Mouse (Mus musculus) liver, embryonic 13.5 days (tissue): ENCODE data around the gene Klhdc8b. TPM values are rescaled to one million over a fixed set of nuclear protein-coding genes. Genes with fewer than 3 reads are reported as not detected.
A peak's percentile ranks its signal among the peaks of the same experiment; 100 is the strongest.

Experiments used
- ATAC-seq: fragments of 200-750 bp; cut with Nextera tagmentation; 2 replicates; pipeline ENCODE4 v1.8.0; 2017; ENCODE audit warnings: low read depth, mild to moderate bottlenecking, moderate number of reproducible peaks, moderate library complexity
- DNase-seq: peaks from one replicate; pipeline ENCODE4 v3.0.0; 2022
- H3K27ac ChIP-seq: fragments of 300-500 bp; sonication (generic); 2 replicates; pipeline ENCODE4 v1.5.1; 2015; ENCODE audit warnings: moderate library complexity, mild to moderate bottlenecking, inconsistent platforms
- H3K27me3 ChIP-seq: fragments of 300-500 bp; sonication (generic); 2 replicates; pipeline ENCODE4 v1.6.1; 2015; ENCODE audit warnings: mild to moderate bottlenecking, inconsistent platforms
- H3K36me3 ChIP-seq: fragments of 300-500 bp; sonication (generic); 2 replicates; pipeline ENCODE4 v1.6.1; 2015; ENCODE audit warnings: mild to moderate bottlenecking, inconsistent platforms
- H3K4me1 ChIP-seq: fragments of 300-500 bp; sonication (generic); replicated peaks from 2 replicates; pipeline ENCODE4 v1.6.1; 2015; ENCODE audit warnings: inconsistent platforms
- H3K4me2 ChIP-seq: fragments of 300-500 bp; sonication (generic); 2 replicates; pipeline ENCODE4 v1.6.1; 2015; ENCODE audit warnings: inconsistent platforms, mild to moderate bottlenecking, moderate library complexity
- H3K4me3 ChIP-seq: fragments of 300-500 bp; sonication (generic); replicated peaks from 2 replicates; pipeline ENCODE4 v1.5.1; 2015; ENCODE audit warnings: mild to moderate bottlenecking, inconsistent platforms
- H3K9ac ChIP-seq: fragments of 300-500 bp; sonication (generic); 2 replicates; pipeline ENCODE4 v1.6.1; 2015; ENCODE audit warnings: mild to moderate bottlenecking, inconsistent platforms
- H3K9me3 ChIP-seq: fragments of 300-500 bp; sonication (generic); replicated peaks from 2 replicates; pipeline ENCODE4 v1.6.1; 2016; ENCODE audit warnings: inconsistent platforms
- WGBS: fragments of 180-500 bp; shearing (Covaris S2); methylation state at CpG from one replicate; pipeline ENCODE4 v1.1.7; 2015; ENCODE audit not compliant: insufficient replicate concordance; 5-methylcytosine and 5-hydroxymethylcytosine counted together
- polyA plus RNA-seq: library from polyadenylated mRNA; unstranded; fragments of >200 nt; fragmentation: Nextera tagmentation; extraction: Ambion mirVana; gene quantifications from 2 replicates; pipeline ENCODE4 v1.2.1, GENCODE M21; 2015

The Klhdc8b gene
- polyA plus RNA-seq, 1 experiment from 2014 or later = 12.3 TPM

DNA sequence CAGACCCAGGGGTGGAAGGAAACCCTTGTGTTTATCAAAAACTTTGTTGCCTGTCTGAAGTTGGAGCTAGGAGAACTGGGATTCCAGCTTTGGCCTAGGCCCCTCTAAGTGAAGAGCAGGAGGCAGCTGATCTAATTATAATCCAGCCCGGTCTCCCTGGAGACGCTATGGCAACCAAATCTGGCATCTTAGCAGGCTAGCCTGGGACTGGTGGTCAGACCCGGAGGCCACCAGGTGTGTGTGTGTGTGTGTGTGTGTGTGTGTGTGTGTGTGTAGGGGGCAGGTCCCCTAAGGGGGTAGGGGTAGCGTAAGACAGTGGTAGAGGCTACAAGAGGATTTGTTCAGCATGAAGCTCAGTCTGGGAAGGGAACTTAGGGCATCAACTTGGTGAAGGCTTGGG is 11.5 kb downstream of the Klhdc8b start:
- 74% methylated on average over 4 of the region's 4 CpGs for WGBS
- H3K4me3 ChIP-seq = peak overlapping the region; percentile 70
- peak overlapping the region; percentile 41; the same call in 1 of the 2 replicates for H3K27ac ChIP-seq
- H3K9me3 ChIP-seq = no peaks in the 10 kb centered on the region
- H3K9ac ChIP-seq = peak overlapping the region; percentile 75; the same call in 1 of the 2 replicates
- peaks cover 18% of the 10 kb centered on the region for H3K36me3 ChIP-seq
- peaks cover 55% of the 10 kb centered on the region for H3K4me1 ChIP-seq
- peak overlapping the region; percentile 99 for H3K4me2 ChIP-seq
- no peaks in the 10 kb centered on the region for H3K27me3 ChIP-seq
- peak; percentile 16 for DNase-seq
- no peak for ATAC-seq

GRCm38 (mm10) chr9:108445125-108445524 is 16.3 kb downstream of the Klhdc8b start:
- Histone ChIP-seq H3K4me1 (peaks cover 13% of the 10 kb centered on the region), H3K9me3 (no peaks in the 10 kb centered on the region), H3K36me3 (peaks cover 18% of the 10 kb centered on the region), H3K4me3 (no peak overlapping the region), H3K27ac (no peak overlapping the region), H3K27me3 (no peaks in the 10 kb centered on the region), H3K9ac (no peak overlapping the region), H3K4me2 (no peak overlapping the region)
- no peak for DNase-seq
- ATAC-seq = no peak
- WGBS = 38% methylated on average over 9 of the region's 9 CpGs

- no peak overlapping the region for H3K9ac ChIP-seq
- ATAC-seq (no peak), DNase-seq (no peak)
- H3K4me1 ChIP-seq = peaks cover 5% of the 10 kb centered on the region
- H3K27me3 ChIP-seq = no peaks in the 10 kb centered on the region
- no peak overlapping the region for H3K4me3 ChIP-seq
- no peaks in the 10 kb centered on the region for H3K9me3 ChIP-seq
- H3K36me3 ChIP-seq = no peaks in the 10 kb centered on the region
- H3K4me2 ChIP-seq = no peak overlapping the region
- no peak overlapping the region for H3K27ac ChIP-seq
- WGBS = 80% methylated on average over 11 of the region's 11 CpGs
These were observed 20.0 kb downstream of the Klhdc8b start for GRCm38 (mm10) chr9:108441236-108441919.

DNA sequence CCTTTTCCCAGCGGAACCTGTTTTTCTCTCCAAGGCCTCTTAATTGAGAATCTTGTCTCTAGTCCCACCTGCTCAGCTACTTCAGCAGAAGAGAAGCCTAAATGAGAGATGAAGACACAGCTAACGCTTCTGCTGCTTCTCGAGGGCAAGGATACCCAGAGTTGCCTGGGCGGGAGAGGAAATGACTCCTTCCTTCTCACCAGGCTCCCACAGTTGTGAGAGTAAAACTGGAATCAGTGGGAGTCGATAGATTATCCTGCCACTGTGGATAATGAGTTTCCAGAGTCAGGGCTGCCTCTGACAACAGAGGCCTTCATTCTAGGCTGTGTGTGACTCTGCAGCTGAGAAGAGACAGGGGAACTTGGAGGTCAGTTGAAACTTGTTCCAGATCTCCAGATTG is 20.9 kb downstream of the Klhdc8b start:
- 48% methylated on average over 5 of the region's 5 CpGs for WGBS
- Histone ChIP-seq H3K9ac (no peak overlapping the region), H3K27ac (no peak overlapping the region), H3K27me3 (no peaks in the 10 kb centered on the region), H3K4me3 (no peak overlapping the region), H3K36me3 (no peaks in the 10 kb centered on the region), H3K4me1 (peaks cover 5% of the 10 kb centered on the region), H3K4me2 (no peak overlapping the region), H3K9me3 (no peaks in the 10 kb centered on the region)
- DNase-seq (no peak), ATAC-seq (no peak)

DNA sequence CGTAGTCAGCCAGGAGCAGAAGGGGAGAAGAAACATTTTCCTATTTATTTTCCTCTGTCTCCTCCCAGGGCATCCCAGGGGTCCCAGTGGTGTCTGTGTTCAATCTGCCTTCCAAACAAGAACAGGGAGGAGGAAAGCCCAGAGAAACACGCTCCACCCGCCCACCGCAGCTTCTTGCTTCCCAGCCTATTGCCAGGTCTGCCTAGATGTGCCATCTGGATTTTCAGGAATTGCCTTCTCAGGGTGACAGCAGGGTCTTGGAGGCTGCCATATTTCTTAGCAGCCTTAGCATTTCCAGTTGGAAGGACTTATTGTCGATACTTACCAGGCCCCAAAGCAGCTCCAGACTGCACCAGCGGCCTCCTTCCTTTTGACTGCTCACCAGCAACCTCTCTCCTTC is 22.2 kb downstream of the Klhdc8b start:
- no peak overlapping the region for H3K4me2 ChIP-seq
- 72% methylated on average over 6 of the region's 6 CpGs for WGBS
- no peaks in the 10 kb centered on the region for H3K27me3 ChIP-seq
- H3K27ac ChIP-seq = no peak overlapping the region
- no peaks in the 10 kb centered on the region for H3K36me3 ChIP-seq
- H3K4me1 ChIP-seq = peaks cover 4% of the 10 kb centered on the region
- no peak overlapping the region for H3K9ac ChIP-seq
- ATAC-seq (no peak), DNase-seq (no peak)
- H3K4me3 ChIP-seq = no peak overlapping the region
- H3K9me3 ChIP-seq = no peaks in the 10 kb centered on the region

DNA sequence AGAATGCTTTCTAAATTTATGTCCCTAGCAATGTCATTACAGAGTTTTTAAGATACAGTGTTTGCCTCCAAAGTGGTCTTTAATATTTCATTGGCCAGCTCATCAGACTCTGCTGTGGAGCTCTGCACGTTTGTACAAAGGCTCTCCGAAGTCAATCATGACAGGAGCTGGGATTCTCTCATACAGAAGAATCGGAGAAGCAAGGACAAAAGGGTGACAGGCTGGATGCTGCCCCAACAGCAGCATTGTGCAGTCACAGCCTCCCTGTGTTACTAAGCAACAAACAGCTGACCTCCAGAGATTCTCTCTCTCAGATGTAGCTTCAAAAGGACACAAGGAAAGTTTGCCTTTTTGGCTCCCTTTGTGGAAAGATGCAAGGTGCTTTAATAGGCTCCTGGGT is 25.2 kb downstream of the Klhdc8b start, which contains the start of gene BC048562:
BC048562 (plus strand) TSS at position 301 of the 400 bp plus-strand sequence.
- no peak within 1 kb of the TSS for H3K27ac ChIP-seq
- peaks cover 6% of the 10 kb centered on the region for H3K4me1 ChIP-seq
- no peak within 1 kb of the TSS for H3K9ac ChIP-seq
- DNase-seq (no peak), ATAC-seq (no peak)
- no peak within 1 kb of the TSS for H3K4me2 ChIP-seq
- no peaks in the 10 kb centered on the region for H3K9me3 ChIP-seq
- H3K36me3 ChIP-seq = no peaks in the 10 kb centered on the region
- no peak within 1 kb of the TSS for H3K4me3 ChIP-seq
- 56% methylated on average over 3 of the region's 3 CpGs for WGBS
- H3K27me3 ChIP-seq = no peaks in the 10 kb centered on the region

DNA sequence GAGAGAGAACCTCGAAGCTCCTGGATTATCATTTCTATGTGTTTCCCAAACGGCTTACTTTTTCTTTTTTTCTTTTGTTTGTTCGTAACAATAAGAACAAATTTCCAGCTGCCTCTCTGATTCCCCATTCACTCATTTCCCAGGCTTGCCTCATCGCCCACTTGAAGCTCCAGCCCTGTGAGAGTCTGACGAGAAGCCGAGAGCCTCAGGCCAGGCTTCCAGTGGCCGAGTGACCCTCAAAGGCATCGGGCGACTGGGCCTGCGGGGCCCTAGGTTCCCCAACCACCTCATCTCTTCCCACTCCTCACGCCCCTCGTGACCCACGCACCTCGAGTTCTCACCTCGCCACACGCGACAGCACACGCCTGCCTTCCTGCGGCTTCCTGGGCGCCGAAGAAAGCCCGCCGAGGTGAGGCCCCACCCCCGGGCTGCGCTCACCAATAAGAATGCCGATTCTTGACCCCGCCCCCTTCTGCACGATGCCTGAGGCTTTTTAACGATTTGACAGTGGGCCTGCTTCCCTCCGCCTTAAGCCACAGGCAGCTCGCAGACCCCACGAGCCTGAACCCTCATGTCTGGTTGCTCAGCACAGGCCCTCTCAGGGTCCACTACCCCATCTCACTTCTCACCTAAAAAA is 29.8 kb downstream of the Klhdc8b start:
- Histone ChIP-seq H3K4me1 (peaks cover 6% of the 10 kb centered on the region), H3K4me2 (peak overlapping the region; percentile 49), H3K36me3 (no peaks in the 10 kb centered on the region), H3K4me3 (no peak overlapping the region; the same call in 1 of the 2 replicates), H3K27me3 (no peaks in the 10 kb centered on the region), H3K9ac (0 out of 2 replicates have a peak overlapping the region, but pooled peaks have one; percentile 37), H3K27ac (no peak overlapping the region), H3K9me3 (no peaks in the 10 kb centered on the region)
- WGBS = 43% methylated on average over 32 of the region's 32 CpGs
- ATAC-seq = peak; percentile 60
- DNase-seq = peak; percentile 68

GRCm38 (mm10) chr9:108428384-108428783 is 33.0 kb downstream of the Klhdc8b start, which contains the start of gene Ccdc36:
TSS of gene Ccdc36 (minus strand) at chr9:108428484.
- no peak within 1 kb of the TSS for H3K9ac ChIP-seq
- DNase-seq (no peak), ATAC-seq (no peak)
- no peak within 1 kb of the TSS for H3K27ac ChIP-seq
- no peaks in the 10 kb centered on the region for H3K36me3 ChIP-seq
- H3K4me1 ChIP-seq = peaks cover 6% of the 10 kb centered on the region
- H3K27me3 ChIP-seq = no peaks in the 10 kb centered on the region
- H3K4me2 ChIP-seq = no peak within 1 kb of the TSS
- H3K4me3 ChIP-seq = no peak within 1 kb of the TSS
- no peaks in the 10 kb centered on the region for H3K9me3 ChIP-seq

DNA sequence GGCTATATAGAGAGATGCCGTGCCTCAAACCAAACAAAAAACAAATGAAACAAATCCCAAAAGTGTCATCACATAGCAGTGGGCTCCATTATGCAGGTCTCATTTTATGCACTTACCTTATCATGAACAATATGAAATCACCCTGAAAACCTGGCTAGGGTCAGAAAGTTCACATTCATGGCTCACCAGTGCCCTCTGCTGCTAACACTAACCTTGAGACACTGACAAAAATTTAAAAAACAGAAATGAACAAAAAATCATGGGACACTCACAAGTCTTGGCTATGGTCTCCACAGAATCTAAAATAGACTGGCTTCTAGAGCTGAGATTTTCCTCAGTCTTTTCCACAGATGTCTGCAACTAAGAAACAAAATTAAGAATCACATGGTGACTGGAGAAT is 49.2 kb downstream of the Klhdc8b start:
- ATAC-seq (no peak), DNase-seq (no peak)
- H3K9me3 ChIP-seq = no peaks in the 10 kb centered on the region
- H3K4me2 ChIP-seq = no peak overlapping the region
- no peaks in the 10 kb centered on the region for H3K36me3 ChIP-seq
- 66% methylated on average over 1 of the region's 1 CpGs for WGBS
- H3K4me1 ChIP-seq = no peaks in the 10 kb centered on the region
- H3K9ac ChIP-seq = no peak overlapping the region
- no peak overlapping the region for H3K27ac ChIP-seq
- H3K27me3 ChIP-seq = no peaks in the 10 kb centered on the region
- no peak overlapping the region for H3K4me3 ChIP-seq

- H3K9ac ChIP-seq = no peak overlapping the region
- no peak for DNase-seq
- no peaks in the 10 kb centered on the region for H3K4me1 ChIP-seq
- no peak for ATAC-seq
- H3K36me3 ChIP-seq = no peaks in the 10 kb centered on the region
- H3K27me3 ChIP-seq = no peaks in the 10 kb centered on the region
- H3K9me3 ChIP-seq = no peaks in the 10 kb centered on the region
- H3K4me3 ChIP-seq = no peak overlapping the region
- 70% methylated on average over 9 of the region's 9 CpGs for WGBS
- H3K4me2 ChIP-seq = no peak overlapping the region
- no peak overlapping the region for H3K27ac ChIP-seq
These were observed 49.9 kb downstream of the Klhdc8b start for GRCm38 (mm10) chr9:108411381-108411942.

DNA sequence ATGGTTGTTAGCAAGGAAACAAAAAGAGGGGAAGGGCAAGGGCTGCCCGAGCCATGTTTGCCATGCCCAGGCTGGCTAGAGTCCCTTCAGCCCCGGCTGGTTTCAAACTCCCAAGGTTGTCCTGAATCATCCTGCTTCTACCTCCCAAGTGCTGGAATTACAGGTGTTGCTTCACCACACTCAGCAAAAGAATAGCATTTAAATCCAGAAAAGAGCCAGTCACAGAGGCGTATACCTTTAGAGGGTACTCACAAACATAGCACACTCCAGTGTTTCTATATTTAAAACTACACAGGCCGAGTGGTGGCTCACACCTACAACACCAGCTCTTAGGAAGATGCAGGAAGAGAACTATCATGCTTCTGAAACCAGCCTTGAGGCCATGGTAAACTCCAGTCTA is 51.8 kb downstream of the Klhdc8b start:
- ATAC-seq (no peak), DNase-seq (no peak)
- Histone ChIP-seq H3K36me3 (no peaks in the 10 kb centered on the region), H3K4me3 (no peak overlapping the region), H3K27me3 (no peaks in the 10 kb centered on the region), H3K27ac (no peak overlapping the region), H3K4me2 (no peak overlapping the region), H3K9ac (no peak overlapping the region), H3K9me3 (no peaks in the 10 kb centered on the region), H3K4me1 (peaks cover 4% of the 10 kb centered on the region; the same call in 1 of the 2 replicates)
- 75% methylated on average over 4 of the region's 4 CpGs for WGBS
